Mouse (Mus musculus): ENCODE data around the gene Ppp1r13l. TPM values are rescaled to one million over a fixed set of nuclear protein-coding genes. Genes with fewer than 3 reads are reported as not detected.

Ppp1r13l gene
- polyA plus RNA-seq, 1 experiment from 2014 or later: 12.0 TPM

DNA sequence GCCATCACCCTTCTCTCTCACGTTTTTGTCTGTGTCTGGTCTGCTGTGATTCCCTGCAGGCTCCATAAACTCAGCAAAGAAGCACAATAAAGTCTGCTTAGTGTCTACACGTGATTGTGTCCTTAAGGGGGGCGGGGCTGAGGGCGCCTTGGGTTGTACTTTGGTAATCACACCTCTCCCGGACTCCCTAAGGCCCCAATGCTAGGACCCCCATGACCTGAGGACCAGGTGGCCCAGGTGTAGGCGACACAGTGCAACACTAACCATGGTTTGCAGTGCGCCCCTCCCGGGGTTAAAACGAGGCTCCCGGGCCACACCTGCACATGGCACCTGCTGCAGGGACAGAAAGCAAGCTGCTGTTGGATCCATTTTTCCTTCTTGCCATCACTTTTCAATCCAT lies 18.3 kb upstream of the Ppp1r13l start:
- Histone ChIP-seq H3K4me1 (peaks cover 69% of the 10 kb centered on the region), H3K9me3 (no peaks in the 10 kb centered on the region), H3K36me3 (0 out of 2 replicates have a peak, but pooled peaks cover 2% of the 10 kb centered on the region), H3K27ac (peak overlapping the region; percentile 92), H3K4me3 (peak overlapping the region; percentile 64), H3K27me3 (ENCODE audit: insufficient read depth, poor library complexity, severe bottlenecking) (peaks cover 3% of the 10 kb centered on the region; the same call in 1 of the 2 replicates)
- no peak for DNase-seq (ENCODE audit: low spot score)
- WGBS: 20% methylated on average over 10 of the region's 10 CpGs

DNA sequence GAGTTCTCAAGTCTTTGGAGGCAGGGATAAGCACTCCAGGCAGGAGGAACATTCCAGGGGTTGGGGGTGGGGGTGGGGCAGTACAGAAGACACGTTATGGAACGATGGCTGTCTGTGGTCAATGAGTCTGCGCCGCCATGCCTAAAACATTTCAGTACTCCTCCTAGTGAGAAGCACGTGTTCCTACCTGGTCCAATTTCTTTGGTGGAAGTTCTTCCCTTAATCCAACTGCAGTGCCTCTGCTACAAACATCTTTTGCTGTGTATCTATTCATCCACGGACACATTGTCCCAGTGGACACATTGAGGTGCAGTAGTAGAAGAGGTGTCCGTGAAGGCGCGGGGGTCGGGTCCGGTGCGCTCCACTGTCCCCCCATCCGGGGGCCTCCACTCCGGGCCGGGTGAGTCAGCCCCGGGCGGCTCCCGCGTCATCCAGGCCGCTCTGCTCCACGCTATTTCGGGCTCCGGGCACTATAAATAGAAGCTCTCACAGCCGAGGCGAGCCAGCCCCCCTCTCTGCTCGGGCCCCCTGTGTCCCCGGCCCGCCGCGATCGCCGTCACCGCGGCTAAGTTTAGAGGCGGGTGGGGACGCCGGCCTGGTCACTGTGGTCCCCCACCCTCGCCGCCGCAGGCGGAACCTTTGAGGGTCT lies 17.7 kb upstream of the Ppp1r13l start:
- peaks cover 66% of the 10 kb centered on the region for H3K4me1 ChIP-seq
- WGBS: 3% methylated on average over 41 of the region's 41 CpGs
- peak; percentile 90 for DNase-seq (ENCODE audit: low spot score)
- H3K27ac ChIP-seq: peak overlapping the region; percentile 92
- H3K4me3 ChIP-seq: peak overlapping the region; percentile 64
- H3K27me3 ChIP-seq (ENCODE audit: insufficient read depth, poor library complexity, severe bottlenecking): peaks cover 3% of the 10 kb centered on the region; the same call in 1 of the 2 replicates
- 0 out of 2 replicates have a peak, but pooled peaks cover 2% of the 10 kb centered on the region for H3K36me3 ChIP-seq
- no peaks in the 10 kb centered on the region for H3K9me3 ChIP-seq

DNA sequence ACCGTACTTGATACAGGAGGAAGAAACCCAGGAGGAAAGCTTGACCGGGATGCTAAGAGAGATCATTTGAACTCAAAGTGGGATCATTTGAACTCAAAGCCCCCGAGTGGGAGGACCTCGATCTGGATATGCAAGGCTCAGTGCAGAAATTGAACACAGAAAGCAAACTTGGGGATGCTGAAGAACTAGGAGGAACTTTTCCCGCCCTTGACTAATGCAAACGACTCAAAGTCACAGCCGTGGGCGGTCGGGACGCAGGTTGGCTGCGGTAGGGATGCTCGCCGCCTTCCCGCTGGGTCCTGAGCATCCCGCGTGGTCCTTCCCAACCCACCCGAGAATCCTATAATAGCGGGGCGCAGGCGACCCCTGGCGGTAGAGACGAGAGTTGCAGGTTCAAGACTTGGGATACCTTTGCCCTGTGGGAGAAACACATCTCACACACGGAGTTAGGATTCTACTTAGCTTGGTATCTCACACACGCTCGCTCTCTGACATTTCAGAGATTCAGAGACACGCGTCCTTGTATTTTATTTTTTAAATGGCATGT lies 17.0 kb upstream of the Ppp1r13l start:
- Histone ChIP-seq H3K36me3 (peaks cover 4% of the 10 kb centered on the region; the same call in 1 of the 2 replicates), H3K27me3 (ENCODE audit: insufficient read depth, poor library complexity, severe bottlenecking) (0 out of 2 replicates have a peak, but pooled peaks cover 3% of the 10 kb centered on the region), H3K4me3 (peak overlapping the region; percentile 64), H3K27ac (peak overlapping the region; percentile 92), H3K9me3 (no peaks in the 10 kb centered on the region), H3K4me1 (peaks cover 60% of the 10 kb centered on the region)
- peak; percentile 93 for DNase-seq (ENCODE audit: low spot score)
- under 1% methylated on average over 27 of the region's 27 CpGs for WGBS

DNA sequence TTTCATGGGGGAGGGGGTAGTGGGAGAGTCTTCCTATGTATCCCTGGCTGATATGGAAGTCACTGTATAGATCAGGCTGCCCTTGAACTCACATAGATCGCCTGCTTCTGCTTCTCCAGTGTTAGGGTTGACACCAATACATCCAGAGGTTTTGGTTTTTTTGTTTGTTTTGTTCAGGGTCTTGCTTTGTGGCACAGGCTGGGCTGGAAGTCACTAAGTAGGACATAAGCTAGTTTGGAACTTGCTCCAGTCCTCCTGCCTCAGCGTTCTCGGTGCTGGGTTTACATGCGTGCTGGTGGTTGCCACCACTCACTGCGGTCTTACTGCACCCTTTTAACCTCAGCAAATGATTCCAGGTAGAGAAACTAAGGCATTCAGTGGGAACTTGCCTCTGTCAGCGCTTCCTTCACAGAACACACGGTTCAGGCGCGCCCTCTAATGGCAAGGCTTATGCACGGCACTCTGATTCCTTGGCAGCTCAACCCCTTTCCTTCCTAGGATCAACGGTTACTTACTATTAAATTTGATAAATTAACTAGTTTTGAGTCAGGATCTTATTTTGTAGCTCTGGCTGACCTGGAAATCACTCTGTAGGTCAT lies 16.2 kb upstream of the Ppp1r13l start:
- no peak overlapping the region for H3K27ac ChIP-seq
- DNase-seq (ENCODE audit: low spot score): peak; percentile 89
- WGBS: 2% methylated on average over 11 of the region's 11 CpGs
- peaks cover 8% of the 10 kb centered on the region; the same call in 1 of the 2 replicates for H3K36me3 ChIP-seq
- H3K9me3 ChIP-seq: no peaks in the 10 kb centered on the region
- H3K4me1 ChIP-seq: peaks cover 52% of the 10 kb centered on the region
- peak overlapping the region; percentile 28; the same call in 1 of the 2 replicates for H3K4me3 ChIP-seq
- 0 out of 2 replicates have a peak, but pooled peaks cover 3% of the 10 kb centered on the region for H3K27me3 ChIP-seq (ENCODE audit: insufficient read depth, poor library complexity, severe bottlenecking)

DNA sequence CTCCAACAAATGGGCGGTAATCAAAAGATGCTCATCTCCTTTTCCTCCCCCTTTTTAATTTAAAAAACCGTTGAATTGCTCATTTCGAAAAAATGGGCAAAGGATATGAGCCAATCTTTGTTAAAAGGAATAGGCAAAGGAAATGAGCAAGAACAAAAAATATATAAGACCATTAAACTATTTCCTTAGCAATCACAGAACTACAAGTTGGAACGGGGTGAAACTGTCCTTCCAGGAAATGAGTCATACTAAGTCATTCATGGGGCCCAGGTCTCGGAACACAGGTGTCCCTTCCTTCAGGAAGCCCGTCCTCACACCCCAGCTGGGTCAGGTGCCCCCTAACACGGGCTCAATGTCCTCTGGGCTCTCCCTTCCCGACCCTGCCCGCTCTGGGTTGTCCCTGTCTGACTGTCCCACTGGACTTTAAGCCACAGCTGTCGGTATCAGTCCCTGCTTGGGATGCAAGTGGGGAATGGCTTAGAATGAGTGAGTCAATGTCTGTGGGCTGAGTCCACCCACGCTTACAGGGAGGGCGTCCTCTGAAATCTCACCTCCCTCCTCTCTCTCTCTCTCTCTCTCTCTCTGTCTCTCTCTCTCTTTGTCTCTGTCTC lies 15.2 kb upstream of the Ppp1r13l start, which contains the start of gene Ercc1:
TSS of gene Ercc1 (plus strand) at position 542 of the 611 bp plus-strand sequence.
- H3K27me3 ChIP-seq (ENCODE audit: insufficient read depth, poor library complexity, severe bottlenecking): 0 out of 2 replicates have a peak, but pooled peaks cover 3% of the 10 kb centered on the region
- 31% methylated on average over 12 of the region's 12 CpGs for WGBS
- H3K4me1 ChIP-seq: peaks cover 51% of the 10 kb centered on the region
- H3K27ac ChIP-seq: peak within 1 kb of the TSS; percentile 91
- H3K4me3 ChIP-seq: peak within 1 kb of the TSS; percentile 81
- DNase-seq (ENCODE audit: low spot score): no peak
- peaks cover 19% of the 10 kb centered on the region for H3K36me3 ChIP-seq
- H3K9me3 ChIP-seq: no peaks in the 10 kb centered on the region

DNA sequence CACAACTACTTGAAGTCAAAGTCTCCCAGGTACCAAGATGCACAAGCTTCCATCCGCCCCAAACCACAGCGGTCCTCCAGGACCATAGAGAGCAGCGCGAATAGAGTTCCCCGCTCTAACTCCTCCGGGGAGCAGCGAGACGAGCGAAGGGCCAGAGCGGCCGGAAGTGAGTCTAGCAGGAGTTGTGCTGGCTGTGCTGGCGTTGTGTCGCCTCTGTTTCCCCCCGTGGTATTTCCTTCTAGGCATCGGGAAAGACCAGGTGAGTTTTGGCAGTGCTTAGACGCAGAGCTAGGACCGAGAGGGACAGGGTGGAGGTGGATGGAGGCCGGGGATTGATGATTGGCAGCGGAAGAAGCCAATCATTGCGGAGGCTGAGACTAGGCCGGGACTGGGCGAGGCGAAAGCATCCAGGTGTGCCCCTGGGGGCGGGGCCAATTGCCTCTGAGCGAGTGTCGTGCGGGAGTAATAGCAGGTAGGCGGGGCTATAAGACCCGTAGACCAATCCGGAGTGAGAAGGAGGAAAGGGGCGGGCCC lies 14.5 kb upstream of the Ppp1r13l start:
- Histone ChIP-seq H3K36me3 (peaks cover 25% of the 10 kb centered on the region), H3K27me3 (ENCODE audit: insufficient read depth, poor library complexity, severe bottlenecking) (0 out of 2 replicates have a peak, but pooled peaks cover 3% of the 10 kb centered on the region), H3K27ac (peak overlapping the region; percentile 91), H3K4me1 (peaks cover 49% of the 10 kb centered on the region), H3K4me3 (peak overlapping the region; percentile 81), H3K9me3 (no peaks in the 10 kb centered on the region)
- under 1% methylated on average over 31 of the region's 31 CpGs for WGBS
- DNase-seq (ENCODE audit: low spot score): peak; percentile 98

DNA sequence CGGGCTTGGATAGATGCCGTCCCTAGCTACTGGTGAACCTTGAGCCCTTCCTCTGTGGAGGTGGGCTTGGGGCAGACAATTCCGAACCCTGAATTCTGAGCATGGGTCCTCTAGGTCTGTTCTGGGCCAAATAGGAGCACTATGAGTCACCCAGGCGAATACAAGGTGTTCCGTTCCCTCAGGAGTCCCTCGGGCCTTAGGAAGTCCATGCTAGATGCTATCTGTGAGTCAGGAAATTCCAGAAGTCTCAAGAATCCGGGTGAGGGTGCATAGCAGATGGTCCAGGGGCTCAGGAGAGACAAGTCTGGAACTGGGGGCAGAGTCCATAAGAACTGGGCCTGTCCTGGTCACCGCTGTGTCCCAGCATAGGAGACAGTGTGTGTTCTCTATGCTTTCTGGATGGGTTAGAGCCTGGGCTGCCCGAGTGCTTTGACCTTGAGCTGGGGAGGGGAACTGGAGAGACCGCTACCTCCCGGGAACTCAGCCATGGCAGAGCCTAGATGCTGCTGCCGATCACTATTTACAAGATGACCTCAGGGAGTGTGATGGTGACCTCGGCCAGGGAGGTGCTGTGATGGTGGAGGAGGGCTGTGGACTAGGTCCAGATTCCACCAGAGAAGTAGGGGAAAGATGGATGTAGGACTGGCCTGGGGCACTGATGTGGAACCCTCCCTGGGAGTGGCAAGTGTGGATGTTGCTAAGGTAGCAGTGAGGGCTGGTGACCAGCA lies 10.2 kb upstream of the Ppp1r13l start:
- H3K27ac ChIP-seq: no peak overlapping the region
- peaks cover 21% of the 10 kb centered on the region for H3K4me1 ChIP-seq
- no peaks in the 10 kb centered on the region for H3K9me3 ChIP-seq
- no peak for DNase-seq (ENCODE audit: low spot score)
- no peaks in the 10 kb centered on the region for H3K27me3 ChIP-seq (ENCODE audit: insufficient read depth, poor library complexity, severe bottlenecking)
- H3K4me3 ChIP-seq: no peak overlapping the region
- WGBS: 75% methylated on average over 13 of the region's 13 CpGs
- H3K36me3 ChIP-seq: peaks cover 64% of the 10 kb centered on the region

DNA sequence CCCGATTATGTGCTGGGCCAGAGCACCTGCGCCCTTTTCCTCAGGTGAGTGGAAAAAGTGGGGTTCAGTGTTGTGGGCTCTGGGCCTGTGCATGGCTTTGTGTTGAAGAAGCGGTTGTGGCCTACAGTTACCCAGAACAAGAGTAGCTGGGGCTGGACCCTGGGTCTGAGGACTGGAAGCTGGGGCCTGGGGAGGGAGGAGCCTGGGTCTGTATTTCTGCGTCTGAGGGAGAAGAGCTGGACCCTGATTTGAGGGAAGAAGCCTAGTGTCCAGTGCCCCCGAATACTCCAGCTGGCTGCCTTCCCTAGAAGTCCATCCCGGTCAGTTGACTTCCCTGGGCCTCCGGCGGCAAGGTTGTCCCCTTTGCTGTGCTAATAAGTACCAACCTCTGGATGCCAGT lies 9.3 kb upstream of the Ppp1r13l start:
- H3K36me3 ChIP-seq: peaks cover 73% of the 10 kb centered on the region
- no peaks in the 10 kb centered on the region for H3K27me3 ChIP-seq (ENCODE audit: insufficient read depth, poor library complexity, severe bottlenecking)
- H3K27ac ChIP-seq: no peak overlapping the region
- no peaks in the 10 kb centered on the region for H3K9me3 ChIP-seq
- 90% methylated on average over 8 of the region's 8 CpGs for WGBS
- peaks cover 16% of the 10 kb centered on the region for H3K4me1 ChIP-seq
- DNase-seq (ENCODE audit: low spot score): no peak
- H3K4me3 ChIP-seq: no peak overlapping the region

DNA sequence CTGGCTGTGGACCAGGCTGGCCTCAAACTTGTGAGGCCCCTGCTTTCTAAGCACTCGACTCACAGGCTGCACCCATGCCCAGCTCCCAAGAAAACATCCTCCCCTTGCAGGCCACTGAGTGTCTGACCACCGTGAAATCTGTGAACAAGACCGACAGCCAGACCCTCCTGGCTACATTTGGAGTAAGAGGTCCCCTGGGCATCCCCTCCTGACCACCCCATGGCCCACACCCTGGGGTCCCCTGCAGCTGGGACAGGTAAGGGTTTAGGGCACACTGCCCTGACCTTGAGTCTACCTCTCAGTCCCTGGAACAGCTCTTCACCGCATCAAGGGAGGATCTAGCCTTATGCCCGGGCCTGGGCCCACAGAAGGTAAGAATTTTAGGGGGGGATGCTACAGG lies 4.6 kb upstream of the Ppp1r13l start:
- 86% methylated on average over 5 of the region's 5 CpGs for WGBS
- Histone ChIP-seq H3K27me3 (ENCODE audit: insufficient read depth, poor library complexity, severe bottlenecking) (no peaks in the 10 kb centered on the region), H3K27ac (no peak overlapping the region), H3K36me3 (peaks cover 74% of the 10 kb centered on the region), H3K9me3 (no peaks in the 10 kb centered on the region), H3K4me1 (peaks cover 18% of the 10 kb centered on the region), H3K4me3 (no peak overlapping the region)
- DNase-seq (ENCODE audit: low spot score): no peak

DNA sequence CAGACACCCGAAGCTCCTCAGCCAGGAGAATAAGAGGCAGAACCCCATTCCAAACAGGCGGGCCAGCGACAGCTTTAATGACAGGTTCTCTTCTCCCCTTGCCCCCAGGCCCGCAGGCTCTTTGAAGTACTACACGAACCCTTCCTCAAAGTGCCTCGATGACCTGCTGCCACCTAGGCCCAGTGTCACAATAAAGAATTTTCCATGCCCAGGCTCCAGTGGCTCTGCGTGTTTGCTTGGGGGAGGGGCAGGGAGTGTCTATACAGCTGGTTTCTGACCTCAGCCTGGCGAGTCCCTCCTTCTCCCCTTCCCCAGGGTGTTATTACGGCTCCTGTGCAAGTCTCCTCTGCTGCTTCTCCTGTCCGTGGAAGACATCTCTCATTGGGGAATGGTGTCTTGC lies 3.2 kb upstream of the Ppp1r13l start:
- Histone ChIP-seq H3K27me3 (ENCODE audit: insufficient read depth, poor library complexity, severe bottlenecking) (no peaks in the 10 kb centered on the region), H3K9me3 (no peaks in the 10 kb centered on the region), H3K4me1 (peaks cover 30% of the 10 kb centered on the region), H3K4me3 (no peak overlapping the region), H3K27ac (no peak overlapping the region), H3K36me3 (peaks cover 63% of the 10 kb centered on the region)
- no peak for DNase-seq (ENCODE audit: low spot score)
- WGBS: 75% methylated on average over 10 of the region's 10 CpGs

DNA sequence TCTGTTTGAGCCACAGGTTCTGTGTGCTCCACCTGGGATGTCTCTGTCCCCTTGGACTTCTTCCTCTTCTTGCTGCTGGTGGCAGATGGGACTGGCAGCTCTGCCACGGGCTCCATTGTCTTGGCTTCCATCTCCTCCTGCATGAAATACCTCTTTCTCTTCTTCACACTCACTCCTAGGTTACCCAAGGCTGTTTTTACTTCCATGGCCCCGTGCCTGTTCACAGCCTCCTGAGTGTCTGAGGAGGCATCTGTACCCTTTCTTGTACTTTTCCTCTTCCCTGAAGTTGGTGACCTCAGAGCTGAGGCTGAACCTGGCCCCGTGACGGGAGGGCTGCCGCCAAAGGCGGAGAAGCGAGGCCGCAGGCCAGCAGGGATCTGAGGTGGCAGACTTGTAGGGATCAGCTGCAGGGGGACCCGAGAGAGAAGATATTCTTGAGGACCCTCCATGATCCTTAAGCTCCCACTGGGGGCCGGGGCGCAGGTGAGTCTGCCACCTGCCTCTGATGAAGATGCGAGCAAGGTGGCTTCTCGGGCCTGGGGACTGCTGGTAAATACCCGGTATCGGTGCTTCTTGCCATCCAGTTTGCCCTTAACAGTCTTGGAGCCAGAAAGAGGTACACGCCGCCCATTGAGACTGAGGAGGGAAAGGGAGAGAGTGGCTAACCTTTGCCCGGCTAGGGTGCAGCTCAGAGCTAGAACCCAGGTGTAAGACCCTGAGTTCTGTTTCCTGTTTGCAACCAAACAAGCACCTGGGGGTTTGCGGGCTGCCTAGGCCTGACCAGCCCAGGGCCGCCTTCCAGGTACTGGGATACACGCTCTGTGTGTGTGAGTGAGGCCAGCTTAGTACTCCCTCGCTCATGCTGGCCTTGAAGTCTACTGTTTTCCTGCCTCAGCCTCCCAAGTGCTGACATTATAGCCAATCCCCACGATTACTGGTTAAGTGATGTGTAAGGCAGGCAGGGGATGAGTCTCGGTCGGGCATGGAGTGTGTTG lies 1.9 kb upstream of the Ppp1r13l start:
- Histone ChIP-seq H3K27ac (no peak overlapping the region), H3K9me3 (no peaks in the 10 kb centered on the region), H3K27me3 (ENCODE audit: insufficient read depth, poor library complexity, severe bottlenecking) (no peaks in the 10 kb centered on the region), H3K4me3 (peak overlapping the region; percentile 73), H3K4me1 (peaks cover 43% of the 10 kb centered on the region), H3K36me3 (peaks cover 50% of the 10 kb centered on the region)
- DNase-seq (ENCODE audit: low spot score): no peak
- 94% methylated on average over 25 of the region's 25 CpGs for WGBS

Data from heart, embryonic 10.5 days (tissue).